10 mouse cellular contexts compared by ENCODE assay signal in the genomic region with DNA sequence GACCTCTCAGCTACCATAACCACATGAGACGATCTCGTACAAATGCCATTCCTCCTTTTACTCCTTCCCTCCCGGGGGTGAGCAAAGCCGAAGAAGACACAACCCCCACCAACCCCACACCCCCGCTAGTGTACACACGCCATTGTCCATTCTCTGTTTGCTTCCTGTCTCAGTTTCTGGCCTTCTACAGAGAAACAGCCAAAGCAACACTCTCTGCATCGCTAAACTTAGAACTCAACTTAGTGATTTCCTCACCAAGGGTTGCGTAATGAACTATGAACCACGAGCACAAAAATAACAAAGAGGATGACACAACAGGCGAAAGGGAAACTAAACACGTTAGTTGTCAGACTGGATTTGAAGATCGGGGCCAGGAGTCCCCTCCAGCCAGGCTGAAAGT. TPM values are rescaled to one million over a fixed set of nuclear protein-coding genes. Genes with fewer than 3 reads are reported as not detected.
DNase-seq lines count a peak whose midpoint lies in the region; ATAC-seq and TF ChIP-seq lines count a peak whose summit lies in the region.
"Had no signal": no experiment of that assay in that cellular context is flagged by ENCODE, and none has a peak within 500 bp of the region (broad histone marks: within the 10 kb centered on the region; RNA-seq: fewer than 3 reads in every experiment).

No protein-coding gene starts in this region.

- H3K9ac ChIP-seq in intestine, embryonic 16.5 days (ENCODE audit: low read depth, low read length): no peak overlapping the region
- no peak overlapping the region for H3K9ac ChIP-seq in intestine, embryonic 15.5 days
- no peak overlapping the region for H3K9ac ChIP-seq in forebrain, embryonic 12.5 days
- H3K9ac ChIP-seq: hindbrain, embryonic 15.5 days; neural tube, embryonic 13.5 days had no signal

- ATAC-seq in intestine, embryonic 16.5 days: peak; percentile 50; the same call in 1 of the 2 replicates
- ATAC-seq in intestine, embryonic 15.5 days: no peak; the same call in 1 of the 2 replicates
- peak; percentile 40 for ATAC-seq in activated CD4-positive, CD25-positive, alpha-beta regulatory T cell, adult 4 months
- ATAC-seq in megakaryocyte, adult 5-6 weeks (ENCODE audit: poor library complexity, severe bottlenecking): peak; percentile 95
- ATAC-seq in forebrain, embryonic 12.5 days (ENCODE audit: low FRiP score): no peak

- H3K9me3 ChIP-seq in intestine, embryonic 16.5 days (ENCODE audit: control insufficient read depth, low read length): no peaks in the 10 kb centered on the region
- H3K9me3 ChIP-seq in intestine, embryonic 15.5 days: no peaks in the 10 kb centered on the region
- no peaks in the 10 kb centered on the region for H3K9me3 ChIP-seq in forebrain, embryonic 12.5 days
- H3K9me3 ChIP-seq: hindbrain, embryonic 15.5 days; neural tube, embryonic 13.5 days had no signal

- peak; percentile 26 to 31 for DNase-seq in heart, postnatal 14 days
- no peak for DNase-seq in left cerebral cortex, adult 2 months (ENCODE audit: extremely low spot score in 1 of 2, low spot score in 2 of 2)
- DNase-seq in spleen, adult 12 weeks (ENCODE audit: low spot score): no peak

- WGBS in intestine, embryonic 16.5 days: 48% methylated on average over 12 of the region's 12 CpGs
- 50% methylated on average over 12 of the region's 12 CpGs for WGBS in intestine, embryonic 15.5 days
- 84% methylated on average over 12 of the region's 12 CpGs for whole genome bisulfite sequencing in forebrain, embryonic 12.5 days

- no peak overlapping the region for H3K4me3 ChIP-seq in intestine, embryonic 16.5 days (ENCODE audit: low read length)
- H3K4me3 ChIP-seq in intestine, embryonic 15.5 days (replicated peaks): no peak overlapping the region
- H3K4me3 ChIP-seq in left cerebral cortex, adult 2 months: no peak overlapping the region
- H3K4me3 ChIP-seq in forebrain, embryonic 12.5 days (replicated peaks): no peak overlapping the region
- H3K4me3 ChIP-seq: hindbrain, embryonic 15.5 days; neural tube, embryonic 13.5 days had no signal

- no peaks in the 10 kb centered on the region for H3K27me3 ChIP-seq in intestine, embryonic 16.5 days (replicated peaks; ENCODE audit: control insufficient read depth, insufficient read depth, low read length)
- H3K27me3 ChIP-seq in intestine, embryonic 15.5 days (replicated peaks): no peaks in the 10 kb centered on the region
- H3K27me3 ChIP-seq in forebrain, embryonic 12.5 days: no peaks in the 10 kb centered on the region
- H3K27me3 ChIP-seq: hindbrain, embryonic 15.5 days; neural tube, embryonic 13.5 days had no signal

- intact Hi-C loops in heart, postnatal 14 days (cut with DNase I): no loop called here
- intact Hi-C loops in left cerebral cortex, adult 2 months (cut with DNase I): no loop called here

- H3K4me2 ChIP-seq in intestine, embryonic 16.5 days (ENCODE audit: low read depth, low read length): no peak overlapping the region
- H3K4me2 ChIP-seq in intestine, embryonic 15.5 days (replicated peaks): no peak overlapping the region
- H3K4me2 ChIP-seq in forebrain, embryonic 12.5 days: no peak overlapping the region
- H3K4me2 ChIP-seq: hindbrain, embryonic 15.5 days; neural tube, embryonic 13.5 days had no signal

- no peak overlapping the region for H3K27ac ChIP-seq in intestine, embryonic 16.5 days (ENCODE audit: low read length)
- H3K27ac ChIP-seq in intestine, embryonic 15.5 days: no peak overlapping the region
- no peak overlapping the region for H3K27ac ChIP-seq in left cerebral cortex, adult 2 months
- no peak overlapping the region for H3K27ac ChIP-seq in forebrain, embryonic 12.5 days
- H3K27ac ChIP-seq: hindbrain, embryonic 15.5 days; neural tube, embryonic 13.5 days had no signal

- TF ChIP-seq CTCF in left cerebral cortex, adult 2 months (IDR thresholded peaks at IDR 0.05): no peak

- no peaks in the 10 kb centered on the region for H3K36me3 ChIP-seq in intestine, embryonic 16.5 days (ENCODE audit: control insufficient read depth, insufficient read depth, low read length)
- no peaks in the 10 kb centered on the region for H3K36me3 ChIP-seq in intestine, embryonic 15.5 days
- no peaks in the 10 kb centered on the region for H3K36me3 ChIP-seq in forebrain, embryonic 12.5 days (replicated peaks)
- H3K36me3 ChIP-seq: hindbrain, embryonic 15.5 days; neural tube, embryonic 13.5 days had no signal

- 0 out of 2 replicates have a peak, but pooled peaks cover 8% of the 10 kb centered on the region for H3K4me1 ChIP-seq in intestine, embryonic 16.5 days (ENCODE audit: control insufficient read depth, insufficient read depth, low read length)
- H3K4me1 ChIP-seq in intestine, embryonic 15.5 days (replicated peaks): no peaks in the 10 kb centered on the region
- no peaks in the 10 kb centered on the region for H3K4me1 ChIP-seq in forebrain, embryonic 12.5 days
- H3K4me1 ChIP-seq: hindbrain, embryonic 15.5 days had no signal

RNA-seq across cellular contexts. Expression of gene Ifnb1, which starts 14.8 kb away (rescaled TPM):
- not detected in 2 replicates for polyA plus RNA-seq in intestine, embryonic 16.5 days (2015; fragmentation: Nextera tagmentation; extraction: Ambion mirVana)
- not detected in 2 replicates for polyA plus RNA-seq in intestine, embryonic 15.5 days (2015; fragmentation: Nextera tagmentation; extraction: Ambion mirVana)
- polyA plus RNA-seq in activated CD4-positive, CD25-positive, alpha-beta regulatory T cell, adult 4 months (2017; shearing (Covaris generic)): not detected
- not detected for total RNA-seq in heart, postnatal 14 days (2021)
- total RNA-seq in megakaryocyte, adult 5-6 weeks (2015): not detected in 2 replicates
- not detected in 2 replicates for total RNA-seq in megakaryocyte, adult 5-6 weeks (2017)
- total RNA-seq in left cerebral cortex, adult 2 months (2021): not detected
- not detected in 2 replicates for polyA plus RNA-seq in forebrain, embryonic 12.5 days (2016; fragmentation: Nextera tagmentation; extraction: Ambion mirVana)
- polyA plus RNA-seq: hindbrain, embryonic 15.5 days; neural tube, embryonic 13.5 days had no signal

RNA-seq across cellular contexts. Expression of gene Ifna15, which starts 20.7 kb away (rescaled TPM):
- not detected in 2 replicates for polyA plus RNA-seq in intestine, embryonic 16.5 days (2015; fragmentation: Nextera tagmentation; extraction: Ambion mirVana)
- not detected in 2 replicates for polyA plus RNA-seq in intestine, embryonic 15.5 days (2015; fragmentation: Nextera tagmentation; extraction: Ambion mirVana)
- polyA plus RNA-seq in activated CD4-positive, CD25-positive, alpha-beta regulatory T cell, adult 4 months (2017; shearing (Covaris generic)): not detected
- total RNA-seq in heart, postnatal 14 days (2021): not detected
- not detected in 2 replicates for total RNA-seq in megakaryocyte, adult 5-6 weeks (2015)
- not detected in 2 replicates for total RNA-seq in megakaryocyte, adult 5-6 weeks (2017)
- not detected for total RNA-seq in left cerebral cortex, adult 2 months (2021)
- polyA plus RNA-seq in forebrain, embryonic 12.5 days (2016; fragmentation: Nextera tagmentation; extraction: Ambion mirVana): not detected in 2 replicates
- polyA plus RNA-seq: hindbrain, embryonic 15.5 days; neural tube, embryonic 13.5 days had no signal

RNA-seq across cellular contexts. Expression of gene Ifna14, which starts 34.3 kb away (rescaled TPM):
- polyA plus RNA-seq in intestine, embryonic 16.5 days (2015; fragmentation: Nextera tagmentation; extraction: Ambion mirVana): not detected in 2 replicates
- not detected in 2 replicates for polyA plus RNA-seq in intestine, embryonic 15.5 days (2015; fragmentation: Nextera tagmentation; extraction: Ambion mirVana)
- polyA plus RNA-seq in activated CD4-positive, CD25-positive, alpha-beta regulatory T cell, adult 4 months (2017; shearing (Covaris generic)): not detected
- total RNA-seq in heart, postnatal 14 days (2021): not detected
- not detected in 2 replicates for total RNA-seq in megakaryocyte, adult 5-6 weeks (2015)
- not detected in 2 replicates for total RNA-seq in megakaryocyte, adult 5-6 weeks (2017)
- not detected for total RNA-seq in left cerebral cortex, adult 2 months (2021)
- not detected in 2 replicates for polyA plus RNA-seq in forebrain, embryonic 12.5 days (2016; fragmentation: Nextera tagmentation; extraction: Ambion mirVana)
- polyA plus RNA-seq: hindbrain, embryonic 15.5 days; neural tube, embryonic 13.5 days had no signal

RNA-seq across cellular contexts. Expression of gene Ifna9, which starts 54.9 kb away (rescaled TPM):
- not detected in 2 replicates for polyA plus RNA-seq in intestine, embryonic 16.5 days (2015; fragmentation: Nextera tagmentation; extraction: Ambion mirVana)
- polyA plus RNA-seq in intestine, embryonic 15.5 days (2015; fragmentation: Nextera tagmentation; extraction: Ambion mirVana): not detected in 2 replicates
- not detected for polyA plus RNA-seq in activated CD4-positive, CD25-positive, alpha-beta regulatory T cell, adult 4 months (2017; shearing (Covaris generic))
- total RNA-seq in heart, postnatal 14 days (2021): not detected
- total RNA-seq in megakaryocyte, adult 5-6 weeks (2015): not detected in 2 replicates
- not detected in 2 replicates for total RNA-seq in megakaryocyte, adult 5-6 weeks (2017)
- not detected for total RNA-seq in left cerebral cortex, adult 2 months (2021)
- polyA plus RNA-seq in forebrain, embryonic 12.5 days (2016; fragmentation: Nextera tagmentation; extraction: Ambion mirVana): not detected in 2 replicates
- polyA plus RNA-seq: hindbrain, embryonic 15.5 days; neural tube, embryonic 13.5 days had no signal

Comparison
In these comparisons a context has a peak if more than half of its experiments do, and no peak if none do; other contexts are left out.
1. ATAC-seq: peak in intestine, embryonic 16.5 days (single experiment), activated CD4-positive, CD25-positive, alpha-beta regulatory T cell, adult 4 months (single experiment) and megakaryocyte, adult 5-6 weeks (single experiment); none in intestine, embryonic 15.5 days (single experiment) and forebrain, embryonic 12.5 days (single experiment).
2. DNase-seq: peak in heart, postnatal 14 days (2 of 2); none in left cerebral cortex, adult 2 months (0 of 2) and spleen, adult 12 weeks (single experiment).